Mouse (Mus musculus) mouse embryonic stem cell (cell line): ENCODE results near the gene Gm11492.

Experiments used
- in situ Hi-C, 2 experiments: fragments of 300-500 bp; cut with MboI; formaldehyde crosslinking; loops; 1 replicate in 1 of 2; 3 replicates in 1 of 2; pipeline ENCODE4 v1.14.3; 2019 to 2020; ENCODE audit warnings: low sequenced_read_pairs in 2 of 2, low pct_unique_long_range_greater_than_20kb in 1 of 2, mixed read lengths in 1 of 2; ENCODE audit not compliant: unreplicated experiment in 1 of 2

Gm11492 gene

DNA sequence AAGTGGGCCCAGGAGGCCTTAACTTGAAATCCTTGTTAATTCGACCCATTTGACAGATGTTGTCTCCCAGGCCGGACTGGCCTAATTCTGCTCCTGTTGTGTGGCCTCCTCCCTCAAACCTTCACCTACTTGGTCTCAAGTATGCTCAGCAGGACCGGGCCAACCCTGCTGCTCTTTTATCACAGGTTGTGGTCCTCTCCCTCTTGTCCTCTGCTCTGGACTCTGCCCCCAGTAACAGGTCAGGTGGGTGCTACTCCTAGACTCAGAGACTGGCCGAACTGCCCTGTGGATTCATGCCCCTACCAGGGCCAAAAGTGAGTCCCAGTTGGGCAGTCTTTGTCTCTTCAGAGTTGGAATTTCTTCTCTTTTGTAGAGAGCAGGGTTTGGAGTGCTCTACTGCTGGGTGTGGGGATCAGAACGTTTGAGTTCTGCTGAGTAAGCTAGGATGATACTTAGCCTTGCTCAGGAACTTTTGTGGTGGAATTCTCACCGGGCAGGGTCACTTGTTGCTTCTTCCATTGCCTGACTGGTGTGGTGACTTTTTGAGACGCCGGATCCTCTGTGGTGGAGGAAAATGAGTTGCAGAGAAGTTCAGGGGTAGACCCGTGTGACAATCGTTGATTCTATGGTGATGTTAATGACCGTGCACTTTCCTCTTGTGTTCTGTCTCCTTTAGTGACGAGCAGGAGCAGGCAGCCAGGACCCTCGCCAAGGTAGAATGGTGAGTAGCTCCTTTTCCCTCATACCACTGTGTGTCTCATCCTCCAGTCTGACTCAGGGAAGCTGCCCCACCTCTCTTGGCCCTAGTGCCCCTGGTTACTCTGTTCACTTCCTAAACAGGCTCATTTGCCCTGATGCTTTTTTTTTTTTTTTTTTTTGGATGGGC is 26.5 kb downstream of the Gm11492 start:
- in situ Hi-C loops = no loop called here

DNA sequence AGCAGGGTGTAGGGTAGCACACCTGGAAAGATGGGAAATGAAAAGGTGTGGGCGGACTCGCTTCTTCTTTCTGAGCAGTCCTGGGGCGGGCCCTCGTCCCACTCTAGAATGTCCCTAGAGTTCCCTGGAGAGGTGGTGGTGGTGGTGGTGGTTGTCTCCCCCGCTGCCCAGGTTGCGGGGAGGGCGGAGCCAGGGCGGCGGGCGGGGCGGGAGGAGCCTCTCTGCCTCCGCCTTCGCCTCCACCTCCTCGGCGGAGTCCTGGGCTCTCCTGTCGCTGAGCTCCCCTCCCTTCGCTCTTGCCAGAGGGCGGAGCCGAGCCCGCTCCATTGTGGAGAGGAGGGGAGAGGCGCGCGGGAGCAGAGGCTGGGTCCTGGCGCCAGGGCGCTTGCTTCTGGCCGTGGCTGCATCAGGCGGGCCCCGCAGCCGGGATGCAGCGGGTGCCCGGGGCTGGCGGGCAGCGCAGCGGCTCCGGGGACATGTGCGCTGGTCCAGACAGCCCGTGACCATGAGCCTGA is 28.9 kb downstream of the Gm11492 start:
- in situ Hi-C loops = no loop called here

DNA sequence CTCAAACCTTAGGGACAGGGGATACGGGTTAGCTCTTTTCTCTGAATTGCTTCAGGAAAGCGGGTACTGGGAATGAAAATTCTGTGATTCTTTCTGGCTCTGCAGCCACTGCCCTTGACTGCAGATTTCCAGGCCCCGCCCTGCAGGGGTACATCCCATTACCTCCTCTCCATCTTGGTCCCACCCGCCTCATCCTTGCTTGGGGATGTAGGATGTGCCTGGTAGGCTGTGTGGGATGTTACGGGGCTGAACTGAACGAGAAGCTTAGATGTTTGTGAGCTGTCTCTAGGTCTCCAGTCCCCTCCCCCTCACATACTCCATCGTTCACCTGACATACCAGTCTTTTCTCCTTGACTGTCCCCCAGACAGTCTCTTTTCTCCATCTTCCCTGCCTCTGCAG is 29.5 kb downstream of the Gm11492 start:
- in situ Hi-C loops = no loop called here

DNA sequence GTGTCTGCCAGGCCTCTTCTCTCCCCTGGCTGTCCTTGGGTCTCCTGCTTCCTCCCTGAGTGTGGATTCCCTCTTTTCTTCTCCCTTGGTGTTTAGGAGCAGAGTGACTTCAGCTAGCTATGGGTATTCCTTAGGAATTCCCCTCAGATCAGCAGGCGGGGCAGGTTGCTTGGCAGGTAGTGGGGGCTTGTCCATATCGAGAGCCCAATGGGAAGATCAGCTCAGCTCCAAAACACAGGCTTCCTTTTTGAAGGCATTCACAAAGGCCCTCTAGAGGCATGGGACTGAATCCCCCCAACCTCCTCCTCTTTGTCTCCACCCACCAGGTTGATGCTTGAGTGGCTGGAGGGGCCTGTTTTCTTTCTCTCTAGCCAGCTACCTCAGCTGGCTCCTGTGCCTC is 30.0 kb downstream of the Gm11492 start:
- in situ Hi-C loops = no loop called here

DNA sequence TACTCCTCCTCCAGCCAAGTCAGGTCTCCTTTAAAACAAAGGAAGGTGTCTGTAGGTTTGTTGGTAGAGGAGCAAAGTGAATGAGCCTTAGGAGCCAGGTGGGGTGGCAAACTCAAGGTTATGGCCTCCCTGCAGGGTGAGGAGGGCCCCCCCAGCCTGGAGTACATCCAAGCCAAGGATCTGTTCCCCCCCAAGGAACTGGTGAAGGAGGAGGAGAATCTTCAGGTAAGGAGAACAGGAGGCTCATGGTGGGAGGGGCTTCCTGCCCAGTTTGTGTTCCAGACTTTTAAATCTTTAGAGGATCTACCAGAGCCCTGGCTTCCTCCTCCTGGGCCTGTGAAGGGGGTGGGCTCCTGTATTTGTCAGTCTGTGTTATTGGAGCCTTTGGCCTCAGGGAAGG is 30.6 kb downstream of the Gm11492 start:
- in situ Hi-C loops = no loop called here

DNA sequence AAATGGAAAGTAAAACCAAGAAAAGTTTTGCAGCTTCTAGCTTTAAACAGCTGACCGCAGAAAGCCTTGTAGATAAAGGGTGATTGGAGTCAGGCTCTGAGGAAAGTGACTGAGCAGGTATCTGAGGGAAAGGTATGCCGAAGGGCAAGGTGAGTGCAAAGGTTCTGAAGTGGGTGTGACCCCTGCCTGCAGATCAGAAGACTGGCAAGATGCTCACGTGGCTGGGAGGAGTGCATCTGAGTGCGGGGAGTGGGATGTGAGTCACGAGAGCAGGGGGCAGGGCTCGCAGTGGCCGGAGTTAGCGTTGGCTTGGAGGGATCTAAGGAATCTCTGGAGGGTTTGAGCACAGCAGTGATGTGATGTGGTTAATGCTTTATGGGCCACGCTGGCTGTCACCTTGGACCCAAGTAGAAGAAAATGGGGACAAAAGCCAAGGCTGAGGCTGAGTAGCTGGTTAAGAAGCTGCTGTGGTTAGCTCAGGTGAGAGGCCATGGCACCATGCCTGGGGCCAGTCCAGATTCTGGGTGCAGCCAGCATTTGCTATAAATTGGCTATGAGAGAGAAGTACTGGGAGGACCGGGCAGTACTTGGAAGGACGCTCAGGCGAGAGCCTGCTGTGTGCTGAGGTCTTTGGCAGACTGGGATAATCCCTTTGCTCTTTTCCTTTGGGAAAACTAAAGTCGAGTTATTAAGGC is 33.1 kb downstream of the Gm11492 start:
- in situ Hi-C loops = no loop called here

DNA sequence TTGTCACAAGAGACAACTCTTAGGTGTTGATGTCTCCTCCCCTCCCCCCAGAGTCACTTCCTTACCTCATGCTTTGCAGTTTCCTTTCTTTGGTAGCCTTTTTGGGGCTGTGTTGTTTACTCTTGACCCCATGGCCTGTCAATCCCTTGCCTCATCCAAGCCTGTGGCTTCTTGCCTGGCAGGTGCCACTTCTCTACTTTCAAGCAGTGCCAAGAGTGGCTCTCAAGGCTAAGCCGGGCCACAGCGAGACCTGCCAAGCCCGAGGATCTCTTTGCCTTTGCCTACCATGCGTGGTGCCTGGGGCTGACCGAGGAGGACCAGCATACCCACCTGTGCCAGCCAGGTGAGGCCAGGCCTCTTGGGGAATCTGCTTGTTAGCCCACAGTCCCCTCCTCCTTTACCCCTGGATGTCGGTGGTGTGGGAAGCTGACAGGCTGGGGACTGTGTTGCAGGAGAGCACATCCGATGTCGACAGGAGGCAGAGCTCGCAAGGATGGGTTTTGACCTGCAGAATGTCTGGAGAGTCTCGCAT is 33.9 kb downstream of the Gm11492 start:
- in situ Hi-C loops = no loop called here

DNA sequence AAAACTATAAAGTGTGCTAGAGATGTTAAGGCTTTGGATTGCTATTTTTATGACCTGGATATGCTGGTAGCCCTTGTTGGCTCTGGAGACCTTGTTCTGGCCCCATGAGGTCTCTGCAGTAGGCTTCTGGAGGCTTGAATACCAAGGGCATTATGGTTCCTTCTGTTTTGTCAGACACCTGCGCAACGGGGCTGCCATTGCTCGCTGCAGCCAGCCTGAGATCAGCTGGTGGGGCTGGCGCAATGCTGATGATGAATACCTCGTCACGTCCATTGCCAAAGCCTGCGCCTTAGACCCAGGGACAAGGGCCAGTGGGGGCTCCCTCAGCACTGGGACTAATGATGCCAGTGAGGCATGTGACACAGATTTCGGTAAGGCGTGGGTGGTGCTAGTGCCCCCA is 35.8 kb downstream of the Gm11492 start:
- in situ Hi-C loops = no loop called here

DNA sequence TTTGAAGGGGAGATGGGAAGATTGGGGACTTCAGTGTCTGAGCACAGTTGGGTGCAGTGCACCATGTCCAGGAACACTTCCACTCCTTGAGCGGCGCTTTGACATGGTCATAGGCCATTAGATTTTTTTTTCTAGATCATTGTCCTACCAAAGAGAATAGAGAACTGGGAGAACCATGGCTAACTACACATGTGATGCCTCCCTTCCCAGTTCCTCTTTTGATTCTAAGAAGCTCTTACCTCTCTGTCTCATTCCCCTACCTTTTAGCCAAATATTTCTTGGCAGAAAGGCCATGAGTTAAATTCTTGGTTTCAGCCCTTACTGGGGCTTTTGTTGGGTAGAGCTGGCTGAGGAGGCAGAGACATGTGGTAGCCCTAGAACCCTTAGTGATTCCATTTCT is 37.1 kb downstream of the Gm11492 start:
- in situ Hi-C loops = no loop called here

DNA sequence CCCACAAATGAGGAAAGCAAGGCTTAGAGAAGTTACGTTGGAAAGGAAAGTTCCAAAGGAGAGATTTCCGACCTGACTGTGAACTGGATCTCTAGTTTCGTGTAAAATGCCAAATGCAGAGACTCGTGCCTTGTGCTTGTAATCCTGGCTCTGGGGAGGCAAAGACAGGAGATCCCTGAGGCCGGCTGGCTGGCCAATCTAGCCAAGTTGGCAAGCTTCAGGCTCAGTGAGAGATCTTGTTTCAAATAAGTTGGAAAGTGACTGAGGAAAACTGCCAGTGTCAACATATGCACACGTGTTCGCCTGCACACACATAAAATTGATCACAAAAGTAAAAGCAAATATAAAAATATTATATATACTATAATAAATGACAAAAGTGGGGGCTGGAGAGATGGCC is 42.8 kb downstream of the Gm11492 start:
- in situ Hi-C loops = no loop called here

DNA sequence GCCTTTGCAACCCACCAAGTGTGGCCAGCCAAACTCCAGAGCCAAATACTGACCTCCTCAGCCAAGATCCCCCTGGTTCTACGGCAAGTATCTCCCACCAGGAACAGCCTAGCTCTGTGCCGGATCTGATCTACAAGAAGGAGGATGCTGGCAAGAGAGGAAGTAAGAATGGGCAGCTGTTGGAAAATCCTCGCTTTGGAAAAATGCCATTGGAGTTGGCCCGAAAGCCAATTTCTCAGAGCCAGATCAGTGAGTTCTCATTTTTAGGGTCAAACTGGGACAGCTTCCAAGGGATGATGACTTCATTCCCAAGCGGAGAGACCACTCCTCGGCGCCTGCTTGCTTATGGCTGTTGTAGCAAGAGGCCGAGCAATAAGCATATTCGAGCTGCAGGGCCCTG is 45.1 kb downstream of the Gm11492 start:
- in situ Hi-C loops = no loop called here

DNA sequence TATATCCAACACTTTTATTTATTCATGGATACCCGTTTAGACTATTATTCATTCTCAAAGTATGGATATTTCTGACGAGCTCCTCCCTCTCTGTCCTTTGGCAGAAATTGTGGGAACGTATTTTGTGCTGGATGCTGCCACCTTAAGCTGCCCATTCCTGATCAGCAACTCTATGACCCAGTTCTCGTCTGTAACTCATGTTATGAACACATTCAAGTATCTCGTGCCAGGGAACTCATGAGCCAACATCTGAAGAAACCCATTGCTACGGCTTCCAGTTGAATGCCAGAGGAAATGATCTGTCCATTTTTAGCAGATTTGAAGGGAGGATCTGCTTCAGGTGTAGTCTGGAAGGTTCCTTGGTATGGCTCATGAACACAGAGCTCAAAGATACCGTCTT is 47.5 kb downstream of the Gm11492 start:
- in situ Hi-C loops = no loop called here

DNA sequence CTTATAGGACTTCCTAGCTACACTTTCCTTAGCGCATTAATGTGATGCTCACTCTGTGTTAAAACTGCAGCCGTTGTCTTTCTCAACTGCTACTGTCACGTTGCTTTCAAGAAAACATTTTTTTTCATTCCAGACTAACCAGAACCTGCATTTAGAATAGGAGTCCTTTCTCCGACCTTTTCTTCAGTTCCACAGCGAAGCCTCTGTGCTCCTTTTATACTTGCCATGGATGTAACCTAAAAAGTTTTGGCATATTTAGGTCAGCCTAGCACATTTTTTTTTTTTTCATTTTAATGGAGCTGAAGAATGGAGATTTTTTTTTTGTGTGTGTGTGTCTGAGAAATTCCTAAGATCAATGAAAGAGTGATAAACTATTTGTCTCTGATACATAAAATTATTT is 49.1 kb downstream of the Gm11492 start:
- in situ Hi-C loops = no loop called here

DNA sequence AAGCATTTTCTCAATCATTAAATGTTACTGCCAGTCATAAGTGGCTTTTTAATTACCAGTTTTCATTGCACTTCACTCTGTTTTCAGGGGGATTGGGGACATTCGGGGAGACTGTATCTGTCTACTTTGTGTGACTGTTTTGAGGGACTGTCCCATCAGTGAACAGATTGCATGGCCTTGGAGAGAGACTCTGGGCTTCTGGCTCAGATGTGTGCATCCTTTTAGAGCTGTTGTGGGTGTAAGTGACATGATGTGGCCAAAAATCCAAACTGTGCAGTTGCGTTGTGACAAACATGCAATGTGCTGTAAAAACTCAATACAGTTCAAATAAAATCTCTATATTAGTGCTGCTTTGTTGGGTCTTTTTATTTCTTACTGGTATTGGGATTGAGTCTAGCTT is 49.5 kb downstream of the Gm11492 start:
- in situ Hi-C loops = no loop called here

DNA sequence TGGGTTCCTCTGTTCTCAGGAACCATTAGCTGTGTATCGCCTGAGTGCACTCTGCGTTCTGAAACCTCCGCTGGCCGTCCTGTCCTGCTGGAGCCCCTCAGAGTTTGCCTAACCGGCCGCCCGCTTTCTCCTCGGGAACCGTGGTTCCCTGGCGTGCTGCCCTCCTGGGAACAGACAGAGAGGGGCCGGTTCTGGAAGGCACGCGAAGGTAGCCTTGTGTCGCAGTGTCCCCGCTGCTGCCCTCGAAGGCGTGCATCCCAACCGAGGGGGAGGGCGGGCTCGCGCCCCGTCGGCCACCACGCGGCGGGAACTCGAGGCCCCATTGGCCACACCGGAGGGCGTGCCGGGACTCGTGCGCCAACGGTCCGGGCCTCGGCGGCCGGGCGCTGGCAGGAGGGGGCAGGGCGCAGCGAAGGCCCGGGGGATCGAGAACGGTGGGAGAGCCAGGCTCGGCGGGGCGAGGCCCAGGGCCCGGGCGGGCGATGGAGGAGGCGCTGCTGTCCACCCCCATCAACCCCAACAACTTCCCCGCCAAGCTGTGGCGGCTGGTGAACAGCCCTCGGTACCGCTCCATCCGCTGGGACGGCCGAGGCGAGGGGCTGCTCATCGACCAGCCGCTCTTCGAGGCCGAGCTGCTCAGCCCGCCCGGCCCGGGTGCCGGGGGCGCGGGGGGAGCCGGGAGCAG is 50.5 kb downstream of the Gm11492 start, which contains the start of gene Hsf5:
Gene Hsf5, plus strand, starts transcription at position 375 of the 685 bp plus-strand sequence.
- in situ Hi-C loops = no loop called here

DNA sequence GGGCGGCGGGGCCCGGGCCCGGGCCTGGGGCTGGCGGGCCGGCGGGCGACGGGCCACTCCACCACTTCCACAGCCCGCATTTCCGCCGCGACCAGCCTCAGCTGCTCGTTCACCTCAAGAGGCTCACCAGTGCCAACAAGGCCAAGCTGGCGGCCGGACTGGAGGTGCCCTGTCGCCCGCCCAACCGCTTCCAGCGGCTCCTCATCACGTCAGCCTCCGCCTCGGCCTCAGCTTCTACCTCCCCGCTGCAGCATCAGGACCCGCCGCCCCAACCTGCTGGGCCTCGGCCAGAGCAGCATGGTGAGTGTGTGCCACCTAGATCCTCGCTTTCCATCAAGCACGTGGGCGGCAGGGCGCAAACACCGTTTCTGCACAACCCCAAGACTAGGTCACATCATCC is 51.2 kb downstream of the Gm11492 start:
- in situ Hi-C loops = no loop called here
